Mouse (Mus musculus) lung, adult 2 months (tissue): ENCODE measurements around the gene Serbp1.

ENCODE experiments used
- CTCF ChIP-seq: fragments of 200-500 bp; IDR thresholded peaks from 2 replicates; pipeline ENCODE4 v1.5.1; 2011; ENCODE audit warnings: mild to moderate bottlenecking, low read length, control low read depth; ENCODE audit not compliant: insufficient read depth
- POLR2A ChIP-seq: fragments of 200-500 bp; IDR thresholded peaks from 2 replicates; pipeline ENCODE4 v1.6.1; 2011; ENCODE audit warnings: low read depth, mild to moderate bottlenecking, control low read depth, low read length, borderline replicate concordance; ENCODE audit errors: extremely low read depth

DNA sequence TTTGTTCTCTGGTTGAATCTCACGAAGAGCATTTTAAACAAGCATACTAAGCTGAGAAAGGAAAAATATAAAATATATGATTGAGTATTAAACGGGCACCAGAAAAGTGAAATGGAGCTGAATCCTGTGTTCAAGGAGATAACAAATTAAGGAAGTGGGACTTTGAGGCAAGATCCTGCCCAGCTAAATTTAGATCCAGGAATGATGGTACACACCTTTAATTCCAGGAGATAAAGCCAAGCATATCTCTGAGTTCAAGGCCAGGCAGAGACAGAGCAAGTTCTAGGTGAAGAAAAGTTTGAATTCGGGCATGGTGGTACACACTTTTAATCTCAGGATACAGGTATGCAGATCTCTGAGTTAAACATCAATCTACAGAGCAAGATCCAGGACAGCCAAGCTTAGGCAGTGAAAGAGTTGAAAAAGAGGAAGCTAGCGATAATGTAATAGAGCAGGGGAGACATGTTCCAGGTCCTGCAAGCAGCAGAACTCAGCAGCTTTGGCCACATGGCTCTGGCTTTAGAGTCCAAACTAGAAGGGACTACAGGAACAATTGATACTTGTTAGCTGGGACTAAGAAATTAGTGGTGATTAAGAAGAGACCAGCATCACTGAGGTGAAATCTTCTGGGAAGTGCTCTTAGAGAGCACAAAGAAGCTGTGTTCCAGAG lies 24.4 kb upstream of the Serbp1 start:
- no peak for TF ChIP-seq POLR2A
- TF ChIP-seq CTCF: no peak
